Mouse (Mus musculus) heart, adult 11 months (tissue): ENCODE data around the gene Mknk1.
A peak's percentile ranks its signal among the peaks of the same experiment; 100 is the strongest.

Experiments used
- DNase-seq: peaks from one replicate; pipeline ENCODE4 v3.0.0; 2022

Mknk1 gene

DNA sequence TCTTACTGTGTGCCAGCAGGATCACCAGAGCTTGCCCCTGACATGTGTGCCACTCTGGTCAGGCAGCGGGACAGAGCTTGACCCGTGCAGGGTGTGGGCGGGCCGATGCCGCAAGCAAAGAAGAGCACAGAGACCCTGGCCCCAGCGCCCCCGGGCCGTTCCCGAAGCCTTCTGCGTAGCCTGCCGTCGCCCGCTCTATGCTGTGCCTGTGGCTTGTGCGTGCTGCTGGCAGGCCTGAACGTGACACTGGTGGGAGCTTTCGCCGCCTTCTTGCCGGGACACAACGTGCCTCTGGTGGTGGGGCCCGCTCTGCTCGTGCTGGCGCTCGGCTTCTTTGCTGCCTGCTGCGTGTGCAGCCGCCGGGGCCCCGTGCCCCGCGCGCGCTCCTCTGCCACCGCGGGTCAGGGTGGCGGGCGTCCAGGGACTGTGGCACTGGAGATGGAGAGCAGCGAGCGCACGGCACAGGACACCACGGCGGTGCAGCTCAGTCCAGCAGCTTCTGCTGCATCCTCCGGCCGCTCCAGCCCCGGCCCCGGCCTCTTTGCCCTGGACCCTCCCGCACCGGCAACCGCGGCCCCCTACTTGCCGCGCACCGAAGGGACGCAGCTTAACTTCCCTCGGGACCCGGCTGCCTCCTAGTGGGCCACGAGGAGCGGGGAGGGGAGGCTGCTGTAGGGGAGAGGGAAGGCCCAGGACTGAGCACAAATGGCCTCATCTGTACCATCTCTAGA is 59.1 kb downstream of the Mknk1 start:
- no peak for DNase-seq

DNA sequence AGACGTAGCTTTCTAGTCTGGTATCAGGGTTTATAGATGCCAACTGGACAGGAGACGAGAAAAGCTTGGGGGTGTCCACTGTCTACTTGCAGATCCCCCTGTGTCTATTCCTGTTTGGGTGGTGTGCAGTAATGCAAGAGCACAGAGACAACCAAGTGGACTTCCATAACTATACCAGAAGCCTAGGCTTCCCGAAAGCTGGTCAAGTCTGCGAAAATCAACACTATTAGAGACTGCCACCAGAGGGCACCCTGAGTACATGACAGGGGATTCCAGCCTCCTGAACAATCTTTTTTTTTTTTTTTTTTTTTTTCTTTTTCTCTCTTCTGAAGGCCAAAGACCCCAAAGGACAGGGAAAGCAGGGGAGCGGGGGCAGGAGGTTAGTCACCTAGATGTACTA is 63.8 kb downstream of the Mknk1 start:
- peak; percentile 93 for DNase-seq

DNA sequence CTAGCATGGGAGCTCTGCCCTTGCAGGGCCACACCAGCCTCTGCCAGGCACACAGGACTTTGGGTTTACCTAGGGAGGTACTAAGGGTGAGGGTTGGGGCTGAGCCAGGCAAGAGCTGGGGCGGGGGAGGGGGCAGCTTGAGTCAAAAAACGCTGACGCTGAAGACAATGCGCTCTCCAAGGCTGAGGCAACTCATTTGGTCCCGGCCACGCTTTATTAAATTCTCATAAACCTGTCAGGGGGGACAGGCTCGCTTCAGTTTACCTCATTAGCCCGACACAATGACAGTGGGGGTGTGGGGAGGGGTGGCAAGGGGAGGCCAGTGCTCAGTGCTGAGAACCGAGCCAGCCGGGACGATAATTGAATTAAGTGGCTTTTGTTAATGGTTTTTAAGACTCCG is 65.4 kb downstream of the Mknk1 start:
- DNase-seq = no peak

DNA sequence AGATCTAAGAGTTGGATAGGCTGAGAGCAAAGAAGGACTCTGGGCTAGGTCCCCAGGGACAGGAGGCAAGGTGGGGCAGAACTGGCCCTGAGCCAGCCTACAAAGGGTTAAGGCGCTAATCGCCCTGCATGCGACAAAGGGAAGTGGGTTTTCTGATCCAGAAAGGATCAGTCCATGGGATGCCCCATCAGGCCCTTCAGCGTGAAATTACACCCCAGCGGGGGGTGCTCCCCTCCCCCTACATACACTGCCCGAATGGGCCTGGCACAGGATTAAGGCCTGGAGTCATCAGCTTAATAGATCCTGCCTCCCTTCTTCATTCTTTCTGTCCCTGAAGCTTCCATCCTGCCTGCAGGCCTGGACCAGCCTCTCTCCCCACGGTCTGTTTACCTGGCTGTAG is 66.7 kb downstream of the Mknk1 start:
- no peak for DNase-seq

DNA sequence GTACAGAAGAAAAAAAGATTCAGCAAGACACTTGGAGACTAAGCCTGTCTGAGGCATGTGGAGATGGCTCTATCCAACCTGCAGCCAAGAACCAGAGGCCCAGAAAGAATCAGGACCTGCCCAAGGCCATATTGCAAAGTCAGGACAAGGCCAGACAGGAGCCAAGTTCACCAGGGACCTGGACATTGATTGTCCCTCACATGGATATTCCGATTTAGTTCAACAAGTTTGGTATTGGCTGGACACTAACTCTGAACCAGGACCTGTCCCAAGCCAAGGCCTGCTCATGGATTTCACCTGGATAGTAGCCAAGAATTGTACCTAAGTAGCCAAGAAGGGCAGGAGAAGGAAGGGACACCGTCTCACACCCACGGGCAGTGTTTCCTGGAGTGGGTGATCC is 67.8 kb downstream of the Mknk1 start:
- DNase-seq = no peak

DNA sequence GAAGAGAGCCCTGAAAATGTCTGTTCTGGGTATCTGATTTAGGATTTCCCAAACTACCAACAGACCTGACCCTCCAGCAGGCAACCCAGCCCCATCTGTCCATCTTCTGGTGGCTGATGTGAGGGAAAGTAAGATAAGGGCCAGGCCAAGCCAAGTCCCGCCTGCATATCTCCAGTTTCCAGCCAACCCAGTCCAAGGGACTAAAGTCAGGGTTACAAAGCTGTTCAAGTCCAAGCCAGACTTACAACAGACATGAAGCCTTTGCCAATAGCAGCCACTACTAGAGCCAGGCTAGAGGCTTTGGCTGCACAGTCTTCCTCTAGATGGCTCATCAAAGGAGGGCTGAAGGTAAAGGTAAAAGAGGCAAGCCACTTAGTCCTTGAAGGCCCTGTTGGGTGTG is 69.0 kb downstream of the Mknk1 start:
- DNase-seq = no peak

DNA sequence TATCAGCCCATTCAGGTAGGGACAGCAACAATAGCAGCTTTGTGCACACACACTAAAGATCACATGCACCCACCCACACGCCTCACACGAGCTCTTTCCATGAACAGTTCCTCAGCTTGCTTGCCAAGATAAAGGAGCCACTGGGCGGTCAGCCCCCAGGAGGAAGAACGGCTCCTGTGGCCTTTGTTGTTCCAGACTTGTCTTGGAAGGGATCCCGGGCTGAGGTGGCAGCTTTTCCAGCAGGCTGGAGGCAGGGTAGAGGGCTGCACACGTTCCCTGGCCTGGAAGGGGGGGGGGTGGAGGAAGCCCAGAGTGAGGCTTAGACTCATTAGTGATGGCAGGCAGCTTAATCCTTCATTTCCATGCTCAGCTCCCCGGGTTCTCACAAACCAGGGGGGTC is 69.6 kb downstream of the Mknk1 start:
- DNase-seq = peak; percentile 97

DNA sequence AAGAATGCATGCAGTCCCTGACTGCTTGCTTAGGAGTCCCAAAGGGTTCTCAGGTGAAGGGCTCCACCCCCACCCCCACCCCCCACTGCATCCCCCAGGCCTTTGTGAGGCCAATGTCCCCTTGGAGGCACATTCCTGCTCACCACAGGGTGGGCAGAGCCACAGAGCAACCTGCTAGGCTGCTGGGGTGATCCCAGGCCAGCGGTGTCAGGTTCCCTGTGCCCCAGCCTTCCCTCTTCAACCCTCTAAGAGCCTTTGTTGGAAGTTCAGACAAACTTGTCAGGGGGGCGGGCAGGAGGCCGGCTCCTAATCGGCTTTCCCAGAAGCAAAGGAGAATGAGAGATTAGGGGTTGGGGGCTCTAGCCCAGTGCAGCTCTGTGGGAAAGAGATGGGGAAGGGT is 72.6 kb downstream of the Mknk1 start:
- DNase-seq = no peak

DNA sequence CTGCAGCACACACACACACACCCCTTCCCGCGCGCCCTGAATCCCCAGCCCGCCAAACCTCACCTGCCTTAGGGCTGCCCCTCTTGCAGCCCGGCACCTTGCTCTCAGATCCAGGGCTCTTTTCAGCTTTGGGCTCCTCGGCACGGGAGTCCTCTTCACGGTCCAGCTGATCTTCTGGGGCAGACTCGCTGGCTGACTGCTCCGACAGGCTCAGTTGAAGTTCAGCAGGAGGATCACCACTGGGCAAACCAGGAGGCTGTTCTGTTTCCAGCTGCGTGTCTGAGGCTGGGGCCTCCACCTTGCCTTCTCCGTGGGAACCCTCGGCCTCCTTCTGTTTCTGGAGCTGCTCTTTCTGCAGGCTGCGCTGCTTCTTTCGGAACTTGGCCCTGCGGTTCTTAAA is 80.9 kb downstream of the Mknk1 start:
- DNase-seq = no peak

DNA sequence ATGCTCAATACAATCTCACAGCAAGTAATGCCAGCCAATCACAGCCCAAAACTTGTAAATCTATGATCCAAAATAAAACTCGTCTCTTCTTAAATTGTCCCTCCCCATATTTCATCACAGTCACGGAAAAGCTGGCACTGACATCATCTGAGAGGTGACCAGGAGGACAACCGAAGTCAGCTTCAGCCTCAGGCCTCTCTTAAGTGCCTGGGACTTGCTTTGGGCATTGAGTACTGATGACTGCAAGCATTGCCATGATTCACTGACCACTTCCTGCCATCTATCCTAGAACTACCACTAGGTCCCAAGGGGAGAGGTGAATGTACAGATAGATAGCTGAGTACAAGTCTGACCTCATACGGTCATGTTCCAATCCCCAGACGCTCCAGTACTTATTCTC is 83.7 kb downstream of the Mknk1 start:
- DNase-seq = no peak

DNA sequence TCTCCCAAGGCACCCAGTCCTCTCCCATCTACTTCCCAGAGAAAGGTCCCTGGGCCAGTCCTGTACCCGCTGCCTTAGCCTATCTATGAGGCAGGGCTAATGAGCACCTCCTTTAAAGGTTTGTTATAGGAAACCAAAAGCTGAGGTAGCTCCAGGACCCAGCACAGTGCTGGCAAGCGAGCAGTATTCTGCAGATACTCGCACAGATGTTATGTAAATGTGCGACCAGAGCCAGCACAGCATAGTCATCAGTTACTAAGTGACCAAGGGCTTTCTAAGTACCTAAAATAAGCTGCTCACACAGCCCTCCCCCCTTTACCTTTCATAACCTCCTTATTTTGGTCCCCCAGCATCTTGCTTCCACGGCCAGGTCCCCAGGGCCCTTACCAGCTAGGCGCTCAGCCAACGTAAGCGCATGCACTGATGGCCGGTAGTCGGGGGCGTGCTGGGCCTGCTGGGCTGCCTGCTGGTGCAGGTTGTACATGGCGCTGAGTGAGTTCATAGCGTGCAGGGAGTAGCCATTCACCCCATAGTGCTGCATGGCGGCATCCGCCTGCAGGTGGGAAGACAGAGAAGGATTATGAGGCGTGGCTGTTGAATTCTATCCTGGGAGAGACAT is 84.4 kb downstream of the Mknk1 start:
- no peak for DNase-seq

DNA sequence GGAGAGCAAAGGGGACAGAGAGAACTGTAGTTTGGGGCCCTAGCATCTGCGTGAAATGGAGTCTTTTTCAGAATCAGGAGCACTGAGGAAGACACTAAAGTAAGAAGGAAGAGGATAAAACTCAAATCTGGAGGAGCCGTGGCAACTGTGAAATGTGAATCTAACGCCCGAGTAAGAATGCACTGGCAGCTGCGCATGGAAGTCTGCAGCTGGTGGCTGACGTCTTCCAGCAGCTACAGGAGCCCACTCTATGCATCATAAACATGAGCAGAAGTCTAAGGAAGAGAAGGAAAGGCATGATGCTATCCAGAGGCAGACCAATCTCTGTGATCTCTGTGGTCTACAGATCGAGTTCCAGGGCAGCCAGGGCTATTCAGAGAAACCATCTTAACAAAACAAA is 88.6 kb downstream of the Mknk1 start:
- no peak for DNase-seq
